ENCODE assay signal across 19 mouse cellular contexts in genomic region chr12:72023572-72023971, GRCm38 (mm10). TPM values are rescaled to one million over a fixed set of nuclear protein-coding genes. Genes with fewer than 3 reads are reported as not detected.
"Had no signal": no experiment of that assay in that cellular context is flagged by ENCODE, and none has a peak within 500 bp of the region (broad histone marks: within the 10 kb centered on the region; RNA-seq: fewer than 3 reads in every experiment).

No protein-coding gene starts in this region.

- H3K4me1 ChIP-seq: midbrain, embryonic 13.5 days had no signal

- H3K4me2 ChIP-seq: liver, embryonic 13.5 days; midbrain, embryonic 13.5 days; neural tube, embryonic 13.5 days had no signal

- H3K9me3 ChIP-seq: midbrain, embryonic 13.5 days; neural tube, embryonic 13.5 days had no signal

- H3K27me3 ChIP-seq: liver, embryonic 13.5 days; midbrain, embryonic 13.5 days; neural tube, embryonic 13.5 days had no signal

- H3K27ac ChIP-seq: left cerebral cortex, adult 2 months; liver, embryonic 13.5 days; midbrain, embryonic 13.5 days; neural tube, embryonic 13.5 days had no signal

- H3K36me3 ChIP-seq: liver, embryonic 13.5 days; midbrain, embryonic 13.5 days; neural tube, embryonic 13.5 days had no signal

- H3K9ac ChIP-seq: liver, embryonic 13.5 days; midbrain, embryonic 13.5 days; neural tube, embryonic 13.5 days had no signal

- H3K4me3 ChIP-seq: left cerebral cortex, adult 2 months; liver, embryonic 13.5 days; midbrain, embryonic 13.5 days; myocyte; neural tube, embryonic 13.5 days had no signal

- DNase-seq: kidney, adult 9 months; kidney, postnatal 14 days; kidney, postnatal 4 days; layer of hippocampus, postnatal 36 days; liver, embryonic 13.5 days; lung, adult 2 months; lung, postnatal 14 days; lung, postnatal 4 days; retina, postnatal 1 day; right cerebral cortex, postnatal 25 days; thymus, adult 18-20 months; thymus, postnatal 36 days had no signal

- ATAC-seq: midbrain, embryonic 13.5 days; midbrain, embryonic 16.5 days had no signal

RNA-seq across cellular contexts. Expression of gene Gpr135, which starts 47.4 kb away (rescaled TPM):
- total RNA-seq: megakaryocyte-erythroid progenitor cell, adult 5-6 weeks; monocyte, adult 5-6 weeks had no signal
